Mouse (Mus musculus): ENCODE results near the gene Tek. TPM values are rescaled to one million over a fixed set of nuclear protein-coding genes. Genes with fewer than 3 reads are reported as not detected.

Tek gene
- polyA plus RNA-seq, 1 experiment from 2014 or later: 12.2 TPM

DNA sequence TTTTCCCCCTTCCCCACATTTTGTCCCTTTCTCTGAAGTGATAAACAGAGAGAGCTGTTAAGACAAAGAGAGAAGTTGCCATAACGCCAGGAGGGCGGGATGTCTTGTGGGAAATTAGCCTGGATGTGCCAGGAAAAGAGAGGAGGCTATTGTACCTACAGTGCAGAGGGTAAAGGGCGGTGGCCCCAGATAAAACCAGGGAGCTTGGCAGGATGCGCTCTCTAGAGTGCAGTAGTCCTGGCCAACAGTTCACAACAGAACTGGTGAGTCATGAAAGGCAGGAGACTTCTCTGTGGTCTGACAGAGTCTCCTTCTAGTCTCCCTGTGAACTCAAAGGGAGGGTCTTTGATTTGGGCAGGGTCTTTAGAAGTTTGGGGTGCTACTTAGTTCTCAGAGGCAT is 13.3 kb upstream of the Tek start:
- H3K27me3 ChIP-seq (replicated peaks; ENCODE audit: control insufficient read depth, insufficient read depth, low read length): no peaks in the 10 kb centered on the region
- no peak overlapping the region for H3K4me3 ChIP-seq (ENCODE audit: low read depth, low read length)
- no peaks in the 10 kb centered on the region for H3K36me3 ChIP-seq (ENCODE audit: control insufficient read depth, insufficient read depth, low read length)
- H3K4me2 ChIP-seq: no peak overlapping the region
- no peaks in the 10 kb centered on the region for H3K9me3 ChIP-seq (ENCODE audit: control insufficient read depth, low read length)
- H3K4me1 ChIP-seq (replicated peaks; ENCODE audit: control insufficient read depth, insufficient read depth, low read length): no peaks in the 10 kb centered on the region
- ATAC-seq (replicated peaks; ENCODE audit: low FRiP score) (no peak), DNase-seq (ENCODE audit: low spot score) (no peak)
- no peak overlapping the region for H3K9ac ChIP-seq (ENCODE audit: low read depth, low read length)
- WGBS: 51% methylated on average over 4 of the region's 4 CpGs
- H3K27ac ChIP-seq (ENCODE audit: low read depth, low read length): no peak overlapping the region

DNA sequence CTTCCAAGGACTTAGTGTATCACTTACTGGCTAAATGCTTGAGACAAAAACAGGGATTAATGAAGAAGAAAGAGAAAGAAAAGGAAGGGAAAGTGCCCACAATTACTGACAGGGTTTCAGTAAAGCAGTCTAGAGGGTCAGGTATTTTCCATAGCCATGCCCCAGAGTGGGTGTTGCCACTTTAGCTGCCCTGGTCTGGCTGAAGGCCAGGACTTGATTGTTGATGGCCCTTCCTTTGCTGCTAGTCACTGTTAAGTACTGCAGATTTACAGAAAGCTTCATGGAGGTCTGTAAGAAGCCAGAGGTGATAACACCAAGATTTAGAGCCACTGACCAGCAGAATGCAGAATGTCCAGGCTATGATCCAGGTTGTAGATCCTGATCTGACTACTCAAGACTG is 6.4 kb upstream of the Tek start:
- Histone ChIP-seq H3K27ac (ENCODE audit: low read depth, low read length) (no peak overlapping the region), H3K9ac (ENCODE audit: low read depth, low read length) (no peak overlapping the region)
- ATAC-seq (replicated peaks; ENCODE audit: low FRiP score): no peak

DNA sequence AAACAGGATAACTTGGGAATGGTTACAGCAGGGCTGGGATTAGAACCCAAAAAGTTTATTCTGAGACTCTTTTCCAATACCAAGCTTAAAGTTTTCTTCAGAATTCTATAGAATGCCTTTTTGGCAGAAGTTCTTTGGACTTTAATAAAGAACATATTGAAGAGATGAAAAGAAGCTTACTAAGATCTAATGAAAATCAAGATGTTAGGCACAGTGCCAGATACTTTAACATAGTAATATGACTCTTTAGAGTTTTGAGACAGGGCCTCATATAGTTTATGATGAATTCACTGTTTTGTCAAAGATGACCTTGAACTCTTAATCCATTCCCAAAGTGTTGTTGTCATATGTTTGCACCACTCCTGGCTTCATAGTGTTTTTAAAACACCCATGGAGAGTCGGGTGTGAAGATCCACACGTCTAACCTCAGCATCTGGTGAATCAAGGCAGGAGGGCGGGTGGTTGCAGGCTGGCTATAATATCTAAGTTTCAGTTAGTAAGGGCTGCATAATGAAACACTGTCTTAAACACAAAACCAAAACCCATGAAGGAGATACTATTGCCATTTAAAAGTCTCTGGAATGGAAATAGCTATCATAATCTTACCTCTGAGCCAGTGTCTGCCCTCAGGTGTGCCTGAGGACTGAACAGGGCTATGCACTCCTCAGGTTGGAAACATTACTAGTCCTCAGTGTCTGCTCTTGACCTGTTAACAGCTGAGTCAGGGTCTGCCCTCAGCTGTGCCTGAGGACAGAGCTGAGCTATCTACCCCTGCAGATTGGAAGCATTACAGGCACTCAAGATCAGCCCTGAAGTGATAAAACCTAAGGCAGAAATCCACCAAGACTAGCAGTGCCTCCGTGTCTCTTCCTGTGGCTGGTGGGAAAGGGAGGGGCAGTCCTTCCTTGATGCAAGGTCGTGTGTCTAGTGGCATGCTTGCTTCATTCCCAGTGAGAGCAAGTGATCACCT is 1.5 kb upstream of the Tek start:
- H3K4me3 ChIP-seq (ENCODE audit: low read depth, low read length): no peak overlapping the region
- no peak for DNase-seq (ENCODE audit: low spot score)
- WGBS: 41% methylated on average over 5 of the region's 5 CpGs
- H3K4me2 ChIP-seq: no peak overlapping the region
- ATAC-seq (replicated peaks; ENCODE audit: low FRiP score): peak; percentile 56
- H3K36me3 ChIP-seq (ENCODE audit: control insufficient read depth, insufficient read depth, low read length): no peaks in the 10 kb centered on the region
- H3K9ac ChIP-seq (ENCODE audit: low read depth, low read length): no peak overlapping the region
- H3K9me3 ChIP-seq (ENCODE audit: control insufficient read depth, low read length): no peaks in the 10 kb centered on the region
- no peaks in the 10 kb centered on the region for H3K27me3 ChIP-seq (replicated peaks; ENCODE audit: control insufficient read depth, insufficient read depth, low read length)
- H3K27ac ChIP-seq (ENCODE audit: low read depth, low read length): no peak overlapping the region
- H3K4me1 ChIP-seq (replicated peaks; ENCODE audit: control insufficient read depth, insufficient read depth, low read length): peaks cover 11% of the 10 kb centered on the region

More for the DNA sequence above, 6.4 kb upstream of the Tek start:
- no peak for DNase-seq (ENCODE audit: low spot score)
- Histone ChIP-seq H3K4me3 (ENCODE audit: low read depth, low read length) (no peak overlapping the region), H3K4me1 (replicated peaks; ENCODE audit: control insufficient read depth, insufficient read depth, low read length) (peaks cover 2% of the 10 kb centered on the region), H3K27me3 (replicated peaks; ENCODE audit: control insufficient read depth, insufficient read depth, low read length) (no peaks in the 10 kb centered on the region), H3K4me2 (no peak overlapping the region), H3K9me3 (ENCODE audit: control insufficient read depth, low read length) (no peaks in the 10 kb centered on the region), H3K36me3 (ENCODE audit: control insufficient read depth, insufficient read depth, low read length) (no peaks in the 10 kb centered on the region)

DNA sequence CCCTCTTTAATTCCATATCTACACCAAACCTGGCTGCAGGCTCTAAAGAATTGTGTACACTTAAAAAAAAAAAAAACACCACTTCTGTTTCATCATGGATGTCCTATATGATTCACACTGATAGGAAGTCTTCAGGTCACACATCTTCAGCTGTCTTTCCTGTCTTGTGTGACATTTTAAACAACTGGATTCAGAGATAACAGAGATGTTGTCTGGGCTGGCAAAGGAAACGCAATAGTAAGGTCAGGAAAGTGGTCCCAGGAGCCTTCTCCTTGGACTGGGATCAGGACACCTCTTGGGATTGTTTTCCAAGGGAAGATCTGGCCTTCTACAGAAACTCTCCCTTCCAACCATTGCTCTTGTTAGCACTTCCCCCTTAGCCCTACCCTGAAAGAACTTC is 2.7 kb downstream of the Tek start:
- H3K4me3 ChIP-seq (ENCODE audit: low read depth, low read length): no peak overlapping the region
- no peaks in the 10 kb centered on the region for H3K36me3 ChIP-seq (ENCODE audit: control insufficient read depth, insufficient read depth, low read length)
- H3K4me2 ChIP-seq: no peak overlapping the region
- H3K27me3 ChIP-seq (replicated peaks; ENCODE audit: control insufficient read depth, insufficient read depth, low read length): no peaks in the 10 kb centered on the region
- no peak for DNase-seq (ENCODE audit: low spot score)
- WGBS: 38% methylated on average over 1 of the region's 1 CpGs
- no peak for ATAC-seq (replicated peaks; ENCODE audit: low FRiP score)
- H3K9ac ChIP-seq (ENCODE audit: low read depth, low read length): no peak overlapping the region
- H3K9me3 ChIP-seq (ENCODE audit: control insufficient read depth, low read length): no peaks in the 10 kb centered on the region
- peaks cover 16% of the 10 kb centered on the region for H3K4me1 ChIP-seq (replicated peaks; ENCODE audit: control insufficient read depth, insufficient read depth, low read length)
- H3K27ac ChIP-seq (ENCODE audit: low read depth, low read length): no peak overlapping the region

DNA sequence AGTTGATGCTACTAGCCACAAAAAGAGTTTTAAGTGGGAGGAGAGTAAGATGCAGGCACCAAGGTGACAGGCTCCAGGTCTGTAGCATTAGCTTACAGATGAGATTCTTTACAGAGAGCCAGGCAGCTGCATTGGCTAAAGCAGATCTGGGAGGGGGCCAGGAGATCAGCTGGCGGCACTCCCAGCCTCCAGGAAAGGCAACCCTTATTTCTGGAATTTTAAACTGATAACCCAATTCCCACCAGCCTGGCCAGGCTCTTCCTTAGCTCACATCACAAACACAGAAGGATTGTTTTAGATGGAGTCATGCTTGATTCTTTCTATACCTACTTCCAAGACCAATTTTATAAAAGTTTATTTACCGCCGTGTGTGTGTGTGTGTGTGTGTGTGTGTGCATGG is 6.7 kb downstream of the Tek start:
- DNase-seq (ENCODE audit: low spot score) (no peak), ATAC-seq (replicated peaks; ENCODE audit: low FRiP score) (no peak)
- H3K9me3 ChIP-seq (ENCODE audit: control insufficient read depth, low read length): no peaks in the 10 kb centered on the region
- no peaks in the 10 kb centered on the region for H3K27me3 ChIP-seq (replicated peaks; ENCODE audit: control insufficient read depth, insufficient read depth, low read length)
- no peak overlapping the region for H3K27ac ChIP-seq (ENCODE audit: low read depth, low read length)
- no peak overlapping the region for H3K4me2 ChIP-seq
- H3K4me3 ChIP-seq (ENCODE audit: low read depth, low read length): no peak overlapping the region
- H3K9ac ChIP-seq (ENCODE audit: low read depth, low read length): no peak overlapping the region
- 66% methylated on average over 3 of the region's 3 CpGs for whole genome bisulfite sequencing
- no peaks in the 10 kb centered on the region for H3K36me3 ChIP-seq (ENCODE audit: control insufficient read depth, insufficient read depth, low read length)
- H3K4me1 ChIP-seq (replicated peaks; ENCODE audit: control insufficient read depth, insufficient read depth, low read length): peaks cover 5% of the 10 kb centered on the region

DNA sequence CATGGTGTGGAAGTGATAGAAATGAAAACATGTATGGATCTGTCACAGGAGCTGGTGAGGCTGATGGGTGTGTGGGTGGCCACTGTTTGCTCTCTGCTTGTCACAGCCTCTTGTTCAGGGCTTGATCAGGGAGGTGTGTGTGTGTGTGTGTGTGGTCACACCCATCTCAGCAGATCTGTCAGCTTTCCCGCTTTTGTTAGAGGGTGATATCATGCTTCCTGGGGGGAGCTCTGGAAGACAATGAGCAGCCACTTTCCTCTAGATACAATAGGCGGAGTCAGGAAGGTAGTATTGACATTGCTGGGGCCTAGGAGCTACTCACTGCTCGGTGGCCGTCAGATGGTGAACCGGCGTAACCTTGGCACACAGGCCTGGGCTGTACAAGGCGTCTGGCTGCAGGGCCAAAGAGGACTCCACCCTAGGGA is 7.3 kb downstream of the Tek start:
- H3K27me3 ChIP-seq (replicated peaks; ENCODE audit: control insufficient read depth, insufficient read depth, low read length): no peaks in the 10 kb centered on the region
- peak; percentile 71 for ATAC-seq (replicated peaks; ENCODE audit: low FRiP score)

DNA sequence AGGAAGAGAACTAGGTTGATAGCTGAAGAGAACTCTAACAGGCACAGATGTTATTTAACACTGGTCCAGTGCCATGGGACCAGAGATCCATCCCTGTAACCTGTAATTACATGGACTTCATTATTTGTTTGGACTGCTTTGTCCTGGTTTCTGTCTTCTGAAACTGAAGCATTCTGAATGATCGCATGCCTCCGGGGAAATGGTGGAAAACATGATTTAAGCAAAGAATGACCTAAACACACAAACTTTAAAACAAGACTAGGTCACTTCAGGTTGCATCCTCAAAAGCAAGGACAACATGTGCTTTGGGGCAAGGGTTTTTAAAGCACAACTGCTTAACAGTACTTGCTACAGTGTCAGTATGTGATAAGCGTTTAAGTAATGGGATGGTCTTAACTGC is 8.2 kb downstream of the Tek start:
- no peaks in the 10 kb centered on the region for H3K36me3 ChIP-seq (ENCODE audit: control insufficient read depth, insufficient read depth, low read length)
- H3K9ac ChIP-seq (ENCODE audit: low read depth, low read length): no peak overlapping the region
- H3K9me3 ChIP-seq (ENCODE audit: control insufficient read depth, low read length): no peaks in the 10 kb centered on the region
- H3K4me3 ChIP-seq (ENCODE audit: low read depth, low read length): no peak overlapping the region
- ATAC-seq (replicated peaks; ENCODE audit: low FRiP score) (no peak), DNase-seq (ENCODE audit: low spot score) (no peak)
- WGBS: 86% methylated on average over 3 of the region's 3 CpGs
- H3K27ac ChIP-seq (ENCODE audit: low read depth, low read length): no peak overlapping the region
- H3K27me3 ChIP-seq (replicated peaks; ENCODE audit: control insufficient read depth, insufficient read depth, low read length): no peaks in the 10 kb centered on the region
- no peak overlapping the region for H3K4me2 ChIP-seq
- peaks cover 5% of the 10 kb centered on the region; the same call in 1 of the 2 replicates for H3K4me1 ChIP-seq (replicated peaks; ENCODE audit: control insufficient read depth, insufficient read depth, low read length)

More for the DNA sequence above, 7.3 kb downstream of the Tek start:
- WGBS: 44% methylated on average over 7 of the region's 7 CpGs
- no peak overlapping the region for H3K27ac ChIP-seq (ENCODE audit: low read depth, low read length)
- H3K4me1 ChIP-seq (replicated peaks; ENCODE audit: control insufficient read depth, insufficient read depth, low read length): peaks cover 5% of the 10 kb centered on the region
- no peak overlapping the region for H3K4me2 ChIP-seq
- no peak overlapping the region for H3K4me3 ChIP-seq (ENCODE audit: low read depth, low read length)
- no peak overlapping the region for H3K9ac ChIP-seq (ENCODE audit: low read depth, low read length)
- no peaks in the 10 kb centered on the region for H3K9me3 ChIP-seq (ENCODE audit: control insufficient read depth, low read length)
- peak; percentile 32 for DNase-seq (ENCODE audit: low spot score)
- H3K36me3 ChIP-seq (ENCODE audit: control insufficient read depth, insufficient read depth, low read length): no peaks in the 10 kb centered on the region

DNA sequence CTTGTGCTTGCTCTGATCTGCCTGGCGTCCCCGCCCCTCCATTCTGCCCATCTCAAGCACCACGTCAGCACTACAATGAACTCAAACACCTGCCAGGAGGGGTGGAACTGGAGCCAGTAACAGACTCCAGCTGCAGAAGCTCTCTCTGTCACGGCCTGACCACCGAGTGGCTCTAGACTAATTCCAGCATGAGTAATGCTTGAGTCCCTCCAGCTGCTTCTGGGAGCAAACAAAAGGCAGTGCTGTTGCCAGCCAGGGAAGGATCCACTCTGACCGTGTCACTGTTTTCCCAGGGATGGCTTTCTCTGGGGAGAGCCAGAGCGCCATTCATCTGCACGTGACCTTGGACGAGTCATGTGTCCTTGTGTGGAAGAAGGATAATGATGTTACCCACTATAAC is 13.4 kb downstream of the Tek start:
- ATAC-seq (replicated peaks; ENCODE audit: low FRiP score): no peak; the same call in 1 of the 2 replicates
- H3K27me3 ChIP-seq (replicated peaks; ENCODE audit: control insufficient read depth, insufficient read depth, low read length): no peaks in the 10 kb centered on the region
- no peak overlapping the region for H3K4me3 ChIP-seq (ENCODE audit: low read depth, low read length)
- H3K27ac ChIP-seq (ENCODE audit: low read depth, low read length): no peak overlapping the region
- DNase-seq (ENCODE audit: low spot score): no peak
- no peaks in the 10 kb centered on the region for H3K36me3 ChIP-seq (ENCODE audit: control insufficient read depth, insufficient read depth, low read length)
- H3K9ac ChIP-seq (ENCODE audit: low read depth, low read length): no peak overlapping the region
- H3K9me3 ChIP-seq (ENCODE audit: control insufficient read depth, low read length): no peaks in the 10 kb centered on the region
- no peaks in the 10 kb centered on the region for H3K4me1 ChIP-seq (replicated peaks; ENCODE audit: control insufficient read depth, insufficient read depth, low read length)
- 60% methylated on average over 9 of the region's 9 CpGs for WGBS
- no peak overlapping the region for H3K4me2 ChIP-seq

DNA sequence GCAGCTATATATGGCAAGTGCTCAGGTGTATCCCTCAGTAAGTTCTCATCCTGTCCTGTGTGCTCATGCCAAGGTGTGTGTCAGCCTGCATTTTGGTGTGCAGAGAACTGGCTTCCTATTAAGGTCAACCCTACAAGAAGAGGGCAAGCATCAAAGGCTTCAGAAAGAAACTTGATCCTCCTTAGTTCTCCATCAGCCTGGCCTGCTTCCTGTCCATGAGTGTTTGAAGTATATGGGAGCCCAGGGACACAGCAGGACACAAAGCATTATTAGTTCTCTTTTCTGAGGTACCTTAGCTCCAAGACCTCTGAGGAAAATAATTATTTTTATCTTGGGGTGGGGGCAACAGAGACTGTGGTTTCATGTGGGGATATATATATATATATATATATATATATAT is 26.1 kb downstream of the Tek start:
- Histone ChIP-seq H3K9me3 (ENCODE audit: control insufficient read depth, low read length) (no peaks in the 10 kb centered on the region), H3K27me3 (replicated peaks; ENCODE audit: control insufficient read depth, insufficient read depth, low read length) (no peaks in the 10 kb centered on the region), H3K27ac (ENCODE audit: low read depth, low read length) (no peak overlapping the region), H3K9ac (ENCODE audit: low read depth, low read length) (no peak overlapping the region), H3K4me3 (ENCODE audit: low read depth, low read length) (no peak overlapping the region), H3K4me1 (replicated peaks; ENCODE audit: control insufficient read depth, insufficient read depth, low read length) (no peaks in the 10 kb centered on the region), H3K4me2 (no peak overlapping the region), H3K36me3 (ENCODE audit: control insufficient read depth, insufficient read depth, low read length) (no peaks in the 10 kb centered on the region)
- no peak for ATAC-seq (replicated peaks; ENCODE audit: low FRiP score)
- DNase-seq (ENCODE audit: low spot score): no peak

All from liver, embryonic 11.5 days (tissue).